Mouse (Mus musculus) liver, postnatal 0 days (tissue): ENCODE data around the gene Phf21a. TPM values are rescaled to one million over a fixed set of nuclear protein-coding genes. Genes with fewer than 3 reads are reported as not detected.

ENCODE experiments used
- ATAC-seq: fragments of 200-750 bp; cut with Nextera tagmentation; 2 replicates; pipeline ENCODE4 v1.8.0; 2017; ENCODE audit warnings: mild to moderate bottlenecking, moderate library complexity
- DNase-seq: peaks from one replicate; pipeline ENCODE4 v3.0.0-alpha.2; 2016
- H3K27ac ChIP-seq: fragments of 300-500 bp; sonication (generic); 2 replicates; pipeline ENCODE4 v1.5.1; 2014; ENCODE audit warnings: antibody characterized with exemption, moderate library complexity, mild to moderate bottlenecking, low read depth
- H3K27me3 ChIP-seq: fragments of 300-500 bp; sonication (generic); 2 replicates; pipeline ENCODE4 v1.6.1; 2014; ENCODE audit warnings: low read length, control low read depth, mixed read lengths; ENCODE audit not compliant: insufficient read depth
- H3K36me3 ChIP-seq: fragments of 300-500 bp; sonication (generic); replicated peaks from 2 replicates; pipeline ENCODE4 v1.6.1; 2014; ENCODE audit warnings: mild to moderate bottlenecking, control low read depth, low read length, moderate library complexity, mixed read lengths; ENCODE audit not compliant: insufficient read depth
- H3K4me1 ChIP-seq: fragments of 300-500 bp; sonication (generic); 2 replicates; pipeline ENCODE4 v1.6.1; 2014; ENCODE audit warnings: antibody characterized with exemption, mild to moderate bottlenecking, control low read depth; ENCODE audit not compliant: insufficient read depth
- H3K4me2 ChIP-seq: fragments of 300-500 bp; sonication (generic); 2 replicates; pipeline ENCODE4 v1.6.1; 2014; ENCODE audit warnings: low read depth, mild to moderate bottlenecking, low read length, moderate library complexity, mixed read lengths
- H3K4me3 ChIP-seq: fragments of 300-500 bp; sonication (generic); 2 replicates; pipeline ENCODE4 v1.5.1; 2014; ENCODE audit warnings: low read depth, low read length
- H3K9ac ChIP-seq: fragments of 300-500 bp; sonication (generic); replicated peaks from 2 replicates; pipeline ENCODE4 v1.6.1; 2014; ENCODE audit warnings: mild to moderate bottlenecking, moderate library complexity
- H3K9me3 ChIP-seq: fragments of 300-500 bp; sonication (generic); 2 replicates; pipeline ENCODE4 v1.6.1; 2016; ENCODE audit warnings: mild to moderate bottlenecking, control low read depth, low read length, mixed read lengths
- CTCF ChIP-seq: sonication (generic); IDR thresholded peaks from 2 replicates; pipeline ENCODE4 v1.5.1; 2016; ENCODE audit warnings: antibody characterized with exemption, low read depth
- EP300 ChIP-seq: IDR thresholded peaks from 2 replicates; pipeline ENCODE4 v1.6.1; 2016; ENCODE audit warnings: antibody characterized with exemption, low read depth, mild to moderate bottlenecking
- WGBS: fragments of 180-500 bp; shearing (Covaris S2); extraction: QIAGEN DNeasy Blood & Tissue Kit; methylation state at CpG from one replicate; pipeline ENCODE4 v1.1.7; 2014; ENCODE audit not compliant: insufficient replicate concordance; 5-methylcytosine and 5-hydroxymethylcytosine counted together
- polyA plus RNA-seq: library from polyadenylated mRNA; unstranded; fragments of >200 nt; fragmentation: Nextera tagmentation; extraction: Ambion mirVana; gene quantifications from 2 replicates; pipeline ENCODE4 v1.2.1, GENCODE M21; 2015

The Phf21a gene
- polyA plus RNA-seq, 1 experiment from 2014 or later: 2.7 TPM

DNA sequence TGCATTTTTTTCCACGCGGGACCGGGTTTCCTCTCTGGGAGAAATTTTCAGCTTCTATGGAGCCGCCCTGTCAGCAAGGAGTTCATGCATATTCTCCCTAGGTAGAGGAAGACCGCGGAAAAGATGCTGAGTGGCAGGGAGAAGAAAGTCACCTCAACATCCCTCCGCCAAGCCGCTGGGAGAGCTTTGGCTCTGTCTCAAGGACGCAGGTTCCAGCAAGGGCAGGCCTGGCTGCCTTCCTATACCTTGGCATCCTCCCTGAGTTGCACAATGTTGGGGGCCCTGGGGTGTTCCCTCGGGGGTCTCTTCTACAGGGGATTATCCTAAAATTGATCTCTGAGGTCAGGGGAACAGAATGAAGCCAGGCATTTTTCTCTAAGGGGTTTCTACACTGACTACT, 71.4 kb downstream of the Phf21a start:
- Histone ChIP-seq H3K4me1 (no peaks in the 10 kb centered on the region), H3K27me3 (no peaks in the 10 kb centered on the region), H3K36me3 (no peaks in the 10 kb centered on the region), H3K9ac (no peak overlapping the region), H3K4me3 (no peak overlapping the region), H3K4me2 (no peak overlapping the region), H3K9me3 (no peaks in the 10 kb centered on the region), H3K27ac (no peak overlapping the region)
- DNase-seq: no peak
- TF ChIP-seq CTCF (no peak), EP300 (no peak)
- WGBS: 58% methylated on average over 10 of the region's 10 CpGs
- no peak for ATAC-seq

DNA sequence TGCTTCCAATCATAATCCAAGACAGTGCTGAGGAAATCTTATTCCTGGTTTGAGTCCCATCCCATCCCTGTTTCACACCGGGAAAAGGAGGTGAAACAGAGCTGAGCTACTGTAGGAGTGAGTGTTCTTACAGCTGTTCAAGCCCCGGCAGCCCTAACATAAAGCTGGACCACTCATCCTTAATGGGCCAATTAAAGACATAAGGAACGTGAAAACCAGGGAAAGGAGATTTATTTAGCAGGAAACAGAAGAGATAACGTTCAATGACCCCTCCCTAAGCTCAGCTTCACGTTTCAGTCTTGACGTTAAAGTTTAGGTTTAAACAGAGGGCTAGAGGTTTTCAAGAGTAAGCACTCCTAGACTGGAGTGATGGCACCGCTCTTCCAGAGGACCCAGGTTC, 74.0 kb downstream of the Phf21a start:
- no peak for TF ChIP-seq CTCF
- TF ChIP-seq EP300: no peak

DNA sequence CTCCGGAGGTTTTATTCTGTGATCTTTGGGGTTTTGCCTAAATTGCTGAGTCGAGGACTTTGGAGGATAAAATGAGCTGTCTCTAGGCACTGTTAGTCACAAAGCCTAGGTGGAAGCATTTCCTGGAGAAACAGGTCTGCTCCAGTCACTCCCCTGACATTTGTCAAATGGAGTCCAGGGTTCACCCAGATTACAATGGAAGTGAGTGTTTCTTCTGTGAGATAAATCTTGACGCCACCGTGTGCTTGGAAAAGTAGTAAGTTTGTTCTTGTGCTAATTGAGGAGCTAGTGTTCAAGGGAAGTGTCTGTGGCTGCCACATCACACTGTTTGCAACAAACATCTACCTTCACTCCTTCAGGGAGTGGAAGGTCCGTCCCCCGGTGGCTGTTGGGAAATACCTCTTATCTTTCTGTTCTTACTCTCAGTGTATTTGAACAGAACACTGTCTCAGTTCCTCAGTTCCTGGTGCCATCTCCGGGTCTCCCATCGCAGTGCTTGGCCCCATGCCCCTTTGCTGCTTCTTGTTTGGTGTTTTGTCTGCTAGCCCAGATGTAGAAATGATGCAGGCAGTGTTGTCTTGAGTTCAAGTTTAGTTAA, 78.2 kb downstream of the Phf21a start:
- H3K27ac ChIP-seq: no peak overlapping the region
- 35% methylated on average over 8 of the region's 8 CpGs for WGBS
- no peaks in the 10 kb centered on the region for H3K9me3 ChIP-seq
- no peak overlapping the region for H3K9ac ChIP-seq
- ATAC-seq: no peak
- no peaks in the 10 kb centered on the region for H3K4me1 ChIP-seq
- no peaks in the 10 kb centered on the region for H3K27me3 ChIP-seq
- H3K4me3 ChIP-seq: no peak overlapping the region
- DNase-seq: no peak
- H3K4me2 ChIP-seq: no peak overlapping the region
- TF ChIP-seq CTCF (no peak), EP300 (no peak)
- H3K36me3 ChIP-seq: no peaks in the 10 kb centered on the region

More for the DNA sequence above, 74.0 kb downstream of the Phf21a start:
- WGBS: 44% methylated on average over 7 of the region's 7 CpGs
- Histone ChIP-seq H3K4me2 (no peak overlapping the region), H3K27ac (no peak overlapping the region), H3K27me3 (no peaks in the 10 kb centered on the region), H3K4me1 (no peaks in the 10 kb centered on the region), H3K36me3 (no peaks in the 10 kb centered on the region), H3K9ac (no peak overlapping the region), H3K9me3 (no peaks in the 10 kb centered on the region), H3K4me3 (no peak overlapping the region)
- no peak for DNase-seq
- no peak for ATAC-seq

DNA sequence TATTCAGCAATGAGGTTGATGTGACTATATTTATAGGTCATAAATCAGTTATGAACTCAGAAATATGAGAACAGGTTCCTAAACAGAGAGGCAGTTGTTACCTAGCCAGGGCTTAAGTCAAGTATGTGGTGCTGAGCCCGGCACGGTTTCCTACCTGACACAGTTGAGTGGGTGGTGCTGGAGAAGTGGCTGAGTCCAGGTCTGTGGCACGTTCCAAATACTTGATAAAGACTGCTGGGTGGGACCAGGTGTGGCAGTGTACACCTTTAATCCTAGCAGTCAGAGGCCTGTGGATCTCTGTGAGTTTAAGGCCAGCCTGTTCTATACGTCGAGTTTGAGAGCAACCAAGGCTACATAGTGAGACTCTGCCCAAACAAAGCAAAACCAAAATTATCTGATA, 79.4 kb downstream of the Phf21a start:
- H3K36me3 ChIP-seq: no peaks in the 10 kb centered on the region
- H3K4me3 ChIP-seq: no peak overlapping the region
- DNase-seq (no peak), ATAC-seq (no peak)
- 77% methylated on average over 5 of the region's 5 CpGs for WGBS
- no peak for TF ChIP-seq EP300
- no peak for TF ChIP-seq CTCF
- no peak overlapping the region for H3K9ac ChIP-seq
- H3K4me1 ChIP-seq: no peaks in the 10 kb centered on the region
- no peaks in the 10 kb centered on the region for H3K9me3 ChIP-seq
- no peak overlapping the region for H3K4me2 ChIP-seq
- H3K27me3 ChIP-seq: no peaks in the 10 kb centered on the region
- H3K27ac ChIP-seq: no peak overlapping the region

DNA sequence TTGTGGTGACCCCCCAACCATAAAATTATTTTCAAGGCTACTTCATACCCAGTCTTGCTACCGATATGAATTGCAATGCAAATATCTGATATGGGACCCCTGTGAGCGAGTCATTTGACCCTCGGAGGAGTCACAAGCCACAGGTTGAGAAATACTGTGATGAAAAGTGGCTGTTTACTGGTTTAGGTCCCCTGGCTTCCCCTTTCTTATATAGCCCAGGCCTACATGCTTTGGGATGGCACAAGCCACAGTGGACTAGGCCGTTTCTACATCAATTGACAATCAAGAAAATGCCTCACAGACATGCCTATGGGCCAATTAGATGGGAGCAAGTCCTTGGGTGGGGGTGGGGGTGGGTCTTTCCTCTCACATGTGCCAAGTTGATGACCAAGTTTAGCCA, 80.3 kb downstream of the Phf21a start:
- Histone ChIP-seq H3K4me2 (no peak overlapping the region), H3K27ac (no peak overlapping the region), H3K27me3 (no peaks in the 10 kb centered on the region), H3K9me3 (no peaks in the 10 kb centered on the region), H3K36me3 (no peaks in the 10 kb centered on the region), H3K4me1 (no peaks in the 10 kb centered on the region), H3K9ac (no peak overlapping the region), H3K4me3 (no peak overlapping the region)
- 63% methylated on average over 4 of the region's 4 CpGs for WGBS
- no peak for ATAC-seq
- no peak for DNase-seq
- TF ChIP-seq EP300 (no peak), CTCF (no peak)

DNA sequence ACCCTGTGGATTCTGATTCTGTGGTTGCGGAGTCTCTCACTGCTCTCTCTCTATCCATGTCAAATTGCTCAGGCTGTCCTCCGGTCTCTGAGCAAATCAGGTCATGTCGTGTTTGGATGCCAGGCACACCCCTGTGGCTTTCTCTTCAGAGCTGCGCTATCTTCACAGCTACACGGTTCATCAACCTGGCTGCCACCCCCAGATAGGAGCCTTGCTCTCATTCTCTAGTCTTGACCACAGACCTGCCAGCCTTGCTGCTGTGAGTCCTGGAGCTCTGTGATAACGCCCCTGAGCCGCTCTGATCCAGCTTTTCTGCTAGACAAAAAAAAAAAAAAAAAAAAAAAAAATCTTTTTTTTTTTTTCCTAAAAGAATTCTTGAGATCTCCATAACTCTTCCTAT, 81.3 kb downstream of the Phf21a start:
- no peak overlapping the region for H3K4me3 ChIP-seq
- TF ChIP-seq CTCF (no peak), EP300 (peak; percentile 85)
- H3K36me3 ChIP-seq: no peaks in the 10 kb centered on the region
- ATAC-seq (peak; percentile 86), DNase-seq (peak; percentile 37)
- no peaks in the 10 kb centered on the region for H3K4me1 ChIP-seq
- no peak overlapping the region for H3K4me2 ChIP-seq
- no peak overlapping the region for H3K27ac ChIP-seq
- no peaks in the 10 kb centered on the region for H3K9me3 ChIP-seq
- no peak overlapping the region for H3K9ac ChIP-seq
- H3K27me3 ChIP-seq: no peaks in the 10 kb centered on the region
- WGBS: 50% methylated on average over 7 of the region's 7 CpGs

DNA sequence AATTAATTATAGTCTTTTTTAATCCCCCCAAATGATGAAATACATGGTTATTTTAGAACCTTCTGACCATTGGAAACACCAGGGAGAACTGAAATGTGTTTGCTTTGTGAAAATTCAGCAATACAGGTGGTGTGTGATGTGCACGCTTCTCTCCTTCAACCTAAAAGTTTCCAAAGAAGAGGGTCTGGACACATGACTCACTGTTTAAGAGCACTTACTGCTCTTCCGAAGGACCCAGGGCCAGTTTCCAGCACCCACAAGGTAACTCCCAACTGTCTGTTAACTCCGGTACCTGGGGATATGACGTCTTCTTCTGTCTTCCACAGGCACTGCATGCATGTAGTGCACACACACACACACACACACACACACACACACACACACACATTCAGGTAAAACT, 82.1 kb downstream of the Phf21a start:
- no peak overlapping the region for H3K4me2 ChIP-seq
- no peaks in the 10 kb centered on the region for H3K4me1 ChIP-seq
- H3K9ac ChIP-seq: no peak overlapping the region
- ATAC-seq (no peak), DNase-seq (no peak)
- no peak overlapping the region for H3K4me3 ChIP-seq
- H3K36me3 ChIP-seq: no peaks in the 10 kb centered on the region
- WGBS: 79% methylated on average over 4 of the region's 4 CpGs
- no peaks in the 10 kb centered on the region for H3K27me3 ChIP-seq
- TF ChIP-seq EP300: no peak
- TF ChIP-seq CTCF: no peak
- no peaks in the 10 kb centered on the region for H3K9me3 ChIP-seq
- H3K27ac ChIP-seq: no peak overlapping the region
